Mouse (Mus musculus): Measurements from ENCODE around the gene Trmt11. TPM values are rescaled to one million over a fixed set of nuclear protein-coding genes. Genes with fewer than 3 reads are reported as not detected.
"Not testable (repeated sequence)": the region's sequence is repeated elsewhere in the genome, so short reads cannot be mapped to it uniquely, and the experiment has no call there.

The Trmt11 gene
- total RNA-seq, 2 experiments from 2014 or later, result 6.1 to 6.4 TPM

DNA sequence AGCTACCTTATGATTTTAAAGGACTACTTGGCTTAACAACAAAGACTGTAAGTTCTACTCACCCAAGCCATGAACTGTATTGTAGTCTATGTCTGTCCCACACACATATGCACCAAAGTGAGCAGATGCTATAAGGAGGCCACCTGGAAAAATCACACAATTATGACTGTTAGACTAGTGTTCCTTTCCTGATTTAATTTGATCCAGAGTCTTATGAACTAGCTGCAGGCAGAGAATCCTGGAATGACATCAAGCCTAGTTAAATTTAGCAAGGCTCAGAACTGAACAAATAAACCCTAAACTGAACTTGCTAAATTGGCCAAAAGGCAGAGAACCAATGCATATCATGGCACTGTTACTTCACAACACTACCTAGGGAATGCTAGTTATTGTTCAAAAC is 34.2 kb downstream of the Trmt11 start:
- intact Hi-C loops (cut with DNase I), result no loop called here

DNA sequence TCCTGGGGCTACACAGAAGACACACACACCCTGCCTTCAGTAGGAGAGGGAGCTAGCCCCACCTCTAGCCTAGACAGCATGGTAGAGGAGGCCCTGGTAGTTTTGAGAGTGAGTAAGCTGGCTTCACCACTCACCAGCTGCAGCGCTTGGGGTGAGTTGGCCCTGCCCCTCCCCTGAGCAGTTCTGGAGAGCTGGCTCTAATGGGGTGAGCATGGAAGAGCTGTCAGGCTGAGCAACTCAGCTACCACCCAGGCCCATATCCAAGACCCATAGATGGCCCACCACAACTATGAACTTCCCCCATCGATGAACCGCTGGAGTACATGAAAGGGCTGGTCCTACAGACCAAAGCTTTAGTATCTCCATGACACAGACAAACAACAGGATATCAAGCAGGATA is 35.9 kb downstream of the Trmt11 start:
- intact Hi-C loops (cut with DNase I), result no loop called here

More for the DNA sequence above, 34.2 kb downstream of the Trmt11 start:
- DNase-seq, result no peak

DNA sequence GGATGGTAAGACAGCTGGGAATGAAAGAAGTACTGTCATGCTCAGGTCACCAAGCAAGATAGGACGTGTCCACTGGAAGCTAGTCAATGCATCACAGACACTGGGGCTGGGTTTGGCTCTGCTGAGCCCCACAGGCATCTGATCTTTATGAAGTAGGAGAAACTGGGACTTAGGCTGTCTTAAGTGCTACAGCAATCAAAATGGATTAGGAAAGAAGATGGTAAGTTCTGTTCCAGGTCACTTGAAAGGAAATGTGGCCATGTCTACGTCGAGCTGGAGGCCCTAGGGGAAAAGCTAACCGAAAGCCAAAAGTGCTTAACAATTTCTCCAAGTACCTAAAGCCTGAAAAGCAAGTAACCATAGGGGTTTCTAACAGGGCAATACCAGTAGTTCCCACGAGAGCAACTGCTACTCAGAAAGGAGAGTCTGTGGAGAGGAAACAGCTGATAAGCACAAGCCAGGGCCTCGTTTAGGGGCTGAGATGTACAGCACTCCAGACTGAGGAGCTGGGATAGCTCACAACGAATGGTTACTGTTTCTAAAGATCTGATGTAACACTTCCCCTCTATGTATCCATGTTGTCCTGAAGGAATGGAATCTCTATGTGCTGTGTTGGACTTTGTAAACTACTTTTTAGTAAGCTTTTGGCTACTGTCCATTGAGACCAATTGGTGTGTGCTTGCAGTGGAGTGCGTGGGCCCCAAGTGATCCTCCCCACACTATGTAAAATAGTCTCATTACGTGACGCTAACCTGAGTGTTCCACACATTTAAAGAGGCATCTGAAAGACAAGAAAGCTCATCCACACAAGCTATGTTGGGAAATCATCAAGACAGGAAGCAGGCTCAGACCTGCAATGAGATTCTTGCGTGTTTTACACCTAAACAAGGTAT is 44.6 kb downstream of the Trmt11 start:
- intact Hi-C loops (cut with DNase I), result no loop called here
- no peak for DNase-seq

More for the DNA sequence above, 35.9 kb downstream of the Trmt11 start:
- DNase-seq, result no peak

DNA sequence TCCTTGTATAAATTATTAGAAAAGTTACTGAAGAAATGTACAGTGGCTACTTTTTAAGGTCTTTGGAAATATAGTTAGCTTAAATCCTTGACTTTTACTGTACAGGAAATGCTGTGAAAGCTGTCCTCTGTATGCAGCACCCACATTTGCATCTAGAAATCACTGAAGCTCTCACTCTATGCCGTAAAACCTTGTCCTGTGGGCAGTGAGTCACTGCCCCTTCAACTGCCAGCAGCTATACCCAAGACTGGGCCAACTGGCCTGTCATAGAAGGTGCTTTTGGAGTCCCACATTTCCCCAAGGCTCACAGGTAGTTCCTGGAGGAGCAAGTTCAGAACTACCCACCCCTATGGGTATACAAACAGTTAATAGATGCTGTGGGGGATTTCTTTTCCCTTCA is 48.2 kb downstream of the Trmt11 start:
- intact Hi-C loops (cut with DNase I), result no loop called here
- DNase-seq, result no peak

DNA sequence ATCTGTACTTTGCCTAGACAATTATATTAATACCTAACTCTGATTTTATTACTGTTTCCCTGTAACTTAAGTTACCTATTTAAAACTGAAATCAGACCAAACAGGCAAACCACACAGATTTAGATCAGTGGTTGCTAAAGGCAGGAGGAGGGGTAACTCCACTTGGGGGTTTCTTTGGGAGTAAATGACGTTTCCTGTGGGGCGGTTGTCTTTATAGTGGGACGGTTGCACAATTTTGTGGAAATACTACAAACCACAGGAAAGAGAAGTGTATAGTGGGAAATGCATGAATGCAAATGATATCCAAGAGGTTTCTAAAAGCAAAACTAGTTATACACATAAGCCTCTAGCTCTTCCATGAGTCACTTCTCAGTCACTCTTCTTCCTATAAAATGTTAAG is 50.6 kb downstream of the Trmt11 start:
- intact Hi-C loops (cut with DNase I), result no loop called here

DNA sequence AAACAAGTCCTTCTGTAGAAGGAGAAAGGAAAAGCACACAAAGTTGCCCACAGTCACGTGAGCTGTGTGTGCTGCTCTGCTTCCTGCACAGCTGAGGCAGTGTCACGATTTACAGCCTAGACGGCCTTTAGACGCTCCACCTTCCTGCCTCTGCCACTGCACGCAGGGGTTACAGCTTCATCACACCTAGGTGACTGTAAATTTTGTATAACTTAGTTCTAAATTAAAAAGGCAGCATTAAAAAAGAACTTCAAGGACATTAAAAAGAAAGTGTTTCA is 62.1 kb downstream of the Trmt11 start:
- intact Hi-C loops (cut with DNase I), result no loop called here
- no peak for DNase-seq

More for the DNA sequence above, 50.6 kb downstream of the Trmt11 start:
- DNase-seq, result no peak

DNA sequence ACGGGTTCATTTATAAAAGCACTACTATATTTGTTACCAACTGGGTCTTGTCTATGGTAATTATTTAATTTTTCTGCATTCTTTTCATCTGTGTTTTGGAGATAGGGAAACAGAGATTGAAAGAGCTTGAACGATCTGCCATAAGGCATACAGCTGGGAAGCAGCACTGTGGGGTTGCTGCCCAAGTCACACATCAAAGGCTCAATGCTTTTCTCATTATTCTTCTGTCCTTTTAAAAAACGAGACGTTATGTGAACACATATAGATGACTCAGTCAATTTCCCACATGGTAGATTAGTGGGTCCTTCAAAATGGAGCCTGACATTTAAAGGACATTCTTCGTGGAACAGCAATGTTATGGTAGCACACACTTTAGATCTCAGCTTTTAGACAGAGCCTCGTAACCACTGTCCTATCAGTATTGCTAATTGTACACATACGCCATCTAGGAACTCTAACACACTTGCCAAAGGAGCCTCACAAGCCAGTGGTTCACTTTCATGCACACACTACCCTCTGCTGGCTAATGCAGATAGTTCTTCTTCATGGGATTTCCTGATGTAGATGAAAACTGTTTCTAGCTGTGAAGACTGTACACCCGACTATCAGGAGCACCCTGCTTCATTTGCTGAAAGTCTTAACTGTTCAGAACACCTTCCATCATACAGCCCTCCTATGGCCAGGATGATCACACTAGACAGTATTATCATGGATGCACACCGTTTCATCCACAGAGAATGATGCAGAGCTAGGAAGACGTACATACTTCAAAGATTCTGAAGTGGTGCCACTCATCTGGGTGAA is 62.6 kb downstream of the Trmt11 start:
- intact Hi-C loops (cut with DNase I), result no loop called here
- no peak for DNase-seq

DNA sequence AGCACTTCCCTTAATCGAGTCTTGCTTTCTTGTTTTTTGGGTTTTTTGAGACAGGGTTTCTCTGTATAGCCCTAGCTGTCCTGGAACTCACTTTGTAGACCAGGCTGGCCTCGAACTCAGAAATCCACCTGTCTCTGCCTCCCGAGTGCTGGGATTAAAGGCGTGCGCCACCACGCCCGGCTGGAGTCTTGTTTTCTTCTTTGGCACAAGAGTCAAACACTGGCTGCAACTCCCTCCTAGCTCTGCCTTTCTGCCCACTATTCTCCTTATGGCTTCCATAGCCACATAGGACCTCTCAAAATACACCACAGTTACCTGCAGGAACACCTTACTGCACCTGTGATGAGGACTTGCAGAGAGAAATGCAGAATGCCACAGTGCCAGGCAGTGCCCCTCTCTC is 64.6 kb downstream of the Trmt11 start:
- intact Hi-C loops (cut with DNase I); DNase-seq: not testable (repeated sequence)

DNA sequence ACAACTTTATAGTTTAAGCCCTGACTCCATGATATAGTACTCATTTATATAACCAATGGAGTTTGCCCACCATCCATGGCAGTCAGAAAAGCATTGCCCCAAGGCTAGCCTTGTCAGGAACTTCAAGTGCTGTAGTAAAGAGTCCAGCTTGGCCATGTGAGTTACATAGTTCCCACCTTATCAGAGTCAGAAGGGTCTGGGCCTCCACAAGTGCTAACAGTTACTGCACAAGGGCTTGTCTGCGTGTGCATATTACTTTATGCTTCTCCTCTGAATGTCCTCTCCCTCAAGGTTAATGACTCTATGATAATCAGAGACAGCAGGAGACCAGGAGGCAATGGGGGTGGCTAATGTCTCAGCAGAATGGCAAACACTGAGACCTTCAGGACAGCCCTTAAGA is 73.4 kb downstream of the Trmt11 start:
- intact Hi-C loops (cut with DNase I), result no loop called here
- DNase-seq, result no peak

DNA sequence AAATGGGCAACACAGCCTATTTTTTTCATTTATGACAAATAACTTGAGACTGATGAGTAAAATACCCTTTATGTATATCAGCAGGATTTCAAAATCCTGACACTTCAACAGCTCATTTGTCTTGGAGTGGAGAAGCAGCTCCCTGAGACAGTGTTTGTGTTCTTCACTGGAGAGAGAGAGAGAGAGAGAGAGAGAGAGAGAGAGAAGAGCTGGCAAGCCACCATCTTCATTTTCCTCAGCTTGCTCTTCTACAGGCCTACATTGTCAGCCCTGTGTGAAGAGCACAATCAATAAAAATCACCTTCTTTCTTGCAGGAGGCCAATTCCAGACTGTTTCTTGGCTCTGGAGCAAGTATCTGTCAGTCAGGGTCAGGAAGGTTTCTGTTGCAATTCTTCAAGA is 78.8 kb downstream of the Trmt11 start:
- no peak for DNase-seq

DNA sequence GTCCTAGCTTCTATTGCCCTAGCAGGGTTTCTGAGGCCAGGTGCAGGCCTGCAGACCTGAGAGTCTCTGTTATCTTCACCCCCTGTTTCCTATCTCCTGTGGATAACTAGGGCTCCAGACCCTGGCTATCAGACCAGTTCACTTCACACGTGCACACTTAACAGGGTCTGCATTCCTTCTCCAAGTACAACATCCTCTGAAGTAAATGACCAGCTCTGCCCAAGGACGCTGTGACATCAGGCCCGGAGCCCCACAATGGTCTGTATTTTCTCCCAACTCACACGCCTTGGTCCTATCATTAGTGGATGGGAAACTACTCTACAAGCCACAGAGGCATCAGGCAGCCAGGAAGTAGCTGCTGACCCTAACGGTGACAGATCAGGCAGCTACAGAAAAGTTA is 81.4 kb downstream of the Trmt11 start:
- no peak for DNase-seq
- intact Hi-C loops (cut with DNase I), result no loop called here

More for the DNA sequence above, 78.8 kb downstream of the Trmt11 start:
- intact Hi-C loops (cut with DNase I), result no loop called here

DNA sequence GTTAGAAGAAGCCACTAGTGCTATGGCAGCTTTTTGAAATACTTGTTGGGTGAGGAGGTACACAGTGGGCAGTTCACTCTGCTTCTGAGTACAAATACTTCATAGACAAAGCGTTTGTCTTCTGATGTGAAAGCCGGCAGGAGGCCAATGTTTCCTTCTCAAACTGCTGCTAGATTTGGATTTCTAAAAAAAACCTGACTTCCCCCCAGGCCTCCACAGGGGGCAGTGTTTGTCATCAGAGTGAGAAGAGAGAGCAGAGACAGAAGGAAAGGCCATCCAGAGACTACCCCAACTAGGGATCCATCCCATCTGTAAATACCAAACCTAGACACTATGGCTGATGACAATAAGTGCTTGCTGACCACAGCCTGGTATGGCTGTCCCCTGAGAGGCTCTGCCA is 83.3 kb downstream of the Trmt11 start:
- DNase-seq, result no peak
- intact Hi-C loops (cut with DNase I), result no loop called here

DNA sequence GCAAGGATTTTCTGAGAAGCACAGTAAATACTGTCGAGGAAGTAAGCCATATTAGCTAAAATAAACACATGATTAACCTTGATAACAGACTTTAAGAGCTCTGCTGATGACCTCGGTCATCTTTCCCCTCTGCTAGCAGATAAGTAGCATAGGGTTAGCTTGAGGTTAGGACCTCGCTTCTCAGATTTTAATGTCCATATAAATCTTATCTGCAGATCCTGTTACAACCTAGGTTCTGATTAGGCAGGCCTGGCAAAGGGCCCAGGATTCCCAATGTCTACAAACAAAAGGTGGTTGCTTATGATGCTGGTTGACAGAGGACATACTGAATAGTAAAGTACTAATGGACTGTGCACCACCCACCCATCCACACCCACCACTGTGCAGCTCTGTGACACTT is 83.8 kb downstream of the Trmt11 start:
- no peak for DNase-seq
- intact Hi-C loops (cut with DNase I), result no loop called here

DNA sequence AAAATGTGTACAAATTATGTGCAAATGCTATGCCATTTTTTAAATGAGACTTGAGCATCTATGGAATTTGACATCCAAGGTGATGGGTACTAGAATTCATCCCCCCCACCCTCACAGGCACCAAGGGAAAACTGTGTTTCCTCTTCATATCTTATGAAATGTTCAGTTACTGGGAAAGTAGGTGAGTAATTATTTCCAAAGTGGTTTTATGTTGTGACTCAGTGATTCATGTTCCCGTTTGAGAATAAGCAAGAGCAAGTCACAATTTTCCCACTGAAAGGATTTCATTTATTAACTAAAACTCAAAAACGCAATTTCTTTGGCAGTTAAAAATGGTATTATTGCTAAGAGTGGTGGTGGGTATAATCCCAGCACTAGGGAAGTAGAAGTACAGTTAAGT is 95.8 kb downstream of the Trmt11 start:
- DNase-seq, result no peak
- intact Hi-C loops (cut with DNase I), result no loop called here

DNA sequence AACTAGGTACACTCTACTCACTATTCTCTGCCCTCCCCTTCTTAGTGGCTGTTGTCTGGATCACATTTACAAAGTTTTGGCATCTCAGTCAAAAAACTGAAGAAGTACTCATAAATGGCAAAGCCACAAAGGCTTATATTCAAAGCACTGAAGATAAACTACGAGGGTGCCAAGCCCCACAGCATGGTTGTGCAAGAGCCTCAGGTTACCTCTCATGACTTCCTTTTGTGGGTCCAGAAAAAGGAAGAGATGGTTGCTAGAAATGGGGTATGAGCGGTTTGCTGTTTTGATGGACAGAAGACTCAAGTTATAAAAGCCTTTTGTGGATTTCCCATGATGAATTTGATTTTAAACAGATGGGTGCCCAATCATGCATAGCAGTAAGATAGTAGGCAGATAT is 97.4 kb downstream of the Trmt11 start:
- intact Hi-C loops (cut with DNase I), result no loop called here

DNA sequence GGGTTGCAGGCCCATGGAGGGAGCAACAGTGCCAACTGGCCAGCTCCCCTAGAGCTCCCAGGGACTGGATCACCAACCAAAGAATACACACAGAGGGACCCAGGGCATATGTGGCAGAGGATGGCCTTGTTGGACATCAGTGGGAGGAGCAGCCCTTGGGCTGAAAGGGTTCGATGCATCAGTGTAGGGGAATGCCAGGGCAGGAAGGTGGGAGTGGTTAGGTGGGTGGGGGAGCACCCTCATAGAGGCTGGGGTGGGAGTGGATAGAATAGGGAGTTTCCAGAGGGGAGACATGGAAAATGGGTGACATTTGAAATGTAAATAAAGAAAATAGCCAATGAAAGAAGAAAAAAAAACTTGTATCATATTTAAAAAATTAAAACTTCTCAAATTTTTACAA is 97.8 kb downstream of the Trmt11 start:
- no peak for DNase-seq
- intact Hi-C loops (cut with DNase I), result no loop called here

More for the DNA sequence above, 97.4 kb downstream of the Trmt11 start:
- DNase-seq, result no peak

DNA sequence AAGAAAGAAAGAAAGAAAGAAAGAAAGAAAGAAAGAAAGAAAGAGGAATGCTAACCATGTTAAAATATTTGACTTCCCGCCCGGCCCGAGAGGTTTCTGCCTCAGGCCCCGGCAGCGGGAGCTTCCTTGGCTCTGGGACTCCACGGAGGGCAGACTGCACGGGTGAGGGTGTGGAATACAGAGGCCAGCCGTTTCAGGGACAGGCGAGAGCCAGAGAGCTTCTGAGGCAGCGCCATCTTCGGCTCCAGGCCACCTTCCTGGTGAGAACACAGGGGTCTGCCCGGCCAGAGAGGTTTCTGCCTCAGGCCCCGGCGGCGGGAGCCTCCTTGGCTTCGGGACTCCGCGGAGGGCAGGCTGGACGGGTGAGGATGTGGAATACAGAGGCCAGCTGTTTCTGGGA is 102.3 kb downstream of the Trmt11 start:
- intact Hi-C loops (cut with DNase I), result loop anchor here (10.0 kb wide), 1 partner anchor 1917 kb away; no protein-coding TSS in a partner anchor
- not testable (repeated sequence) for DNase-seq

Other genes starting within 250 kb of the Trmt11 start
- 10 to 100 TPM; 79.6 to 89.7 TPM for gene Hint3, start 28.9 kb upstream of the Trmt11 start, total RNA-seq (2021)
- 1 to 10 TPM; 4.1 to 4.2 TPM for gene Ncoa7, start 202.6 kb upstream of the Trmt11 start, total RNA-seq (2021)
- 1 to 10 TPM; 6.2 to 6.7 TPM for gene Hey2, start 242.1 kb upstream of the Trmt11 start, total RNA-seq (2021)

Measured in heart, postnatal 36 days (tissue).